Mouse (Mus musculus): ENCODE data around the gene Rbbp4. TPM values are rescaled to one million over a fixed set of nuclear protein-coding genes. Genes with fewer than 3 reads are reported as not detected.

Gene Rbbp4
- polyA plus RNA-seq, 1 experiment = 16.6 TPM

GRCm38 (mm10) chr4:129283226-129283625 lies 51.9 kb downstream of the Rbbp4 start:
- DNase-seq (ENCODE audit: low read depth in 1 of 2, low spot score in 2 of 2) = no peak
- TF ChIP-seq POLR2A (IDR thresholded peaks at IDR 0.05; ENCODE audit: low read depth, low read length) (no peak), CTCF (IDR thresholded peaks at IDR 0.05; ENCODE audit: extremely low read depth, insufficient read depth, insufficient read length, insufficient replicate concordance) (no peak)
- no peaks in the 10 kb centered on the region for H3K36me3 ChIP-seq (ENCODE audit: control insufficient read depth, insufficient read depth, low read length)
- peaks cover 9% of the 10 kb centered on the region for H3K27me3 ChIP-seq (ENCODE audit: control insufficient read depth, insufficient read depth, low read length)
- no peak overlapping the region for H3K27ac ChIP-seq (ENCODE audit: insufficient read depth, low read length)
- H3K4me1 ChIP-seq (ENCODE audit: control insufficient read depth, insufficient read depth, insufficient read length) = peaks cover 6% of the 10 kb centered on the region
- 91% methylated on average over 5 of the region's 5 CpGs for WGBS
- no peak overlapping the region for H3K4me3 ChIP-seq (ENCODE audit: extremely low read depth, insufficient read depth, insufficient read length)

- DNase-seq (ENCODE audit: low read depth in 1 of 2, low spot score in 2 of 2) = no peak
- 93% methylated on average over 5 of the region's 5 CpGs for WGBS
- Histone ChIP-seq H3K27ac (ENCODE audit: insufficient read depth, low read length) (no peak overlapping the region), H3K27me3 (ENCODE audit: control insufficient read depth, insufficient read depth, low read length) (peaks cover 8% of the 10 kb centered on the region), H3K36me3 (ENCODE audit: control insufficient read depth, insufficient read depth, low read length) (no peaks in the 10 kb centered on the region), H3K4me3 (ENCODE audit: extremely low read depth, insufficient read depth, insufficient read length) (no peak overlapping the region), H3K4me1 (ENCODE audit: control insufficient read depth, insufficient read depth, insufficient read length) (peaks cover 6% of the 10 kb centered on the region)
- no peak for TF ChIP-seq CTCF (IDR thresholded peaks at IDR 0.05; ENCODE audit: extremely low read depth, insufficient read depth, insufficient read length, insufficient replicate concordance)
- TF ChIP-seq POLR2A (IDR thresholded peaks at IDR 0.05; ENCODE audit: low read depth, low read length) = no peak
Measured at GRCm38 (mm10) chr4:129282786-129283185, 52.4 kb downstream of the Rbbp4 start.

- Histone ChIP-seq H3K4me1 (ENCODE audit: control insufficient read depth, insufficient read depth, insufficient read length) (no peaks in the 10 kb centered on the region), H3K36me3 (ENCODE audit: control insufficient read depth, insufficient read depth, low read length) (no peaks in the 10 kb centered on the region), H3K27me3 (ENCODE audit: control insufficient read depth, insufficient read depth, low read length) (no peaks in the 10 kb centered on the region), H3K27ac (ENCODE audit: insufficient read depth, low read length) (no peak overlapping the region), H3K4me3 (ENCODE audit: extremely low read depth, insufficient read depth, insufficient read length) (no peak overlapping the region)
- TF ChIP-seq CTCF (IDR thresholded peaks at IDR 0.05; ENCODE audit: extremely low read depth, insufficient read depth, insufficient read length, insufficient replicate concordance) = peak; percentile 98
- no peak for TF ChIP-seq POLR2A (IDR thresholded peaks at IDR 0.05; ENCODE audit: low read depth, low read length)
- WGBS = 4% methylated on average over 18 of the region's 18 CpGs
- peak; percentile 69 to 87 for DNase-seq (ENCODE audit: low read depth in 1 of 2, low spot score in 2 of 2)
Measured at GRCm38 (mm10) chr4:129276453-129276865, 58.7 kb downstream of the Rbbp4 start.

- no peak overlapping the region for H3K4me3 ChIP-seq (ENCODE audit: extremely low read depth, insufficient read depth, insufficient read length)
- WGBS = 25% methylated on average over 5 of the region's 5 CpGs
- H3K27me3 ChIP-seq (ENCODE audit: control insufficient read depth, insufficient read depth, low read length) = no peaks in the 10 kb centered on the region
- no peak for DNase-seq (ENCODE audit: low read depth in 1 of 2, low spot score in 2 of 2)
- H3K4me1 ChIP-seq (ENCODE audit: control insufficient read depth, insufficient read depth, insufficient read length) = no peaks in the 10 kb centered on the region
- TF ChIP-seq POLR2A (IDR thresholded peaks at IDR 0.05; ENCODE audit: low read depth, low read length) (no peak), CTCF (IDR thresholded peaks at IDR 0.05; ENCODE audit: extremely low read depth, insufficient read depth, insufficient read length, insufficient replicate concordance) (no peak)
- no peak overlapping the region for H3K27ac ChIP-seq (ENCODE audit: insufficient read depth, low read length)
- no peaks in the 10 kb centered on the region for H3K36me3 ChIP-seq (ENCODE audit: control insufficient read depth, insufficient read depth, low read length)
Measured at GRCm38 (mm10) chr4:129272756-129273046, 62.5 kb downstream of the Rbbp4 start.

- no peak for DNase-seq (ENCODE audit: low read depth in 1 of 2, low spot score in 2 of 2)
- no peaks in the 10 kb centered on the region for H3K27me3 ChIP-seq (ENCODE audit: control insufficient read depth, insufficient read depth, low read length)
- H3K36me3 ChIP-seq (ENCODE audit: control insufficient read depth, insufficient read depth, low read length) = no peaks in the 10 kb centered on the region
- H3K27ac ChIP-seq (ENCODE audit: insufficient read depth, low read length) = no peak overlapping the region
- WGBS = 26% methylated on average over 15 of the region's 15 CpGs
- TF ChIP-seq POLR2A (IDR thresholded peaks at IDR 0.05; ENCODE audit: low read depth, low read length) (no peak), CTCF (IDR thresholded peaks at IDR 0.05; ENCODE audit: extremely low read depth, insufficient read depth, insufficient read length, insufficient replicate concordance) (no peak)
- H3K4me3 ChIP-seq (ENCODE audit: extremely low read depth, insufficient read depth, insufficient read length) = no peak overlapping the region
- no peaks in the 10 kb centered on the region for H3K4me1 ChIP-seq (ENCODE audit: control insufficient read depth, insufficient read depth, insufficient read length)
Measured at GRCm38 (mm10) chr4:129271991-129272755, 63.0 kb downstream of the Rbbp4 start.

GRCm38 (mm10) chr4:129268698-129269097 lies 66.5 kb downstream of the Rbbp4 start:
- H3K36me3 ChIP-seq (ENCODE audit: control insufficient read depth, insufficient read depth, low read length) = no peaks in the 10 kb centered on the region
- H3K4me1 ChIP-seq (ENCODE audit: control insufficient read depth, insufficient read depth, insufficient read length) = peaks cover 3% of the 10 kb centered on the region; the same call in 1 of the 2 replicates
- WGBS = 32% methylated on average over 1 of the region's 1 CpGs
- H3K27ac ChIP-seq (ENCODE audit: insufficient read depth, low read length) = no peak overlapping the region
- no peak overlapping the region for H3K4me3 ChIP-seq (ENCODE audit: extremely low read depth, insufficient read depth, insufficient read length)
- DNase-seq (ENCODE audit: low read depth in 1 of 2, low spot score in 2 of 2) = no peak
- no peaks in the 10 kb centered on the region for H3K27me3 ChIP-seq (ENCODE audit: control insufficient read depth, insufficient read depth, low read length)
- no peak for TF ChIP-seq CTCF (IDR thresholded peaks at IDR 0.05; ENCODE audit: extremely low read depth, insufficient read depth, insufficient read length, insufficient replicate concordance)
- TF ChIP-seq POLR2A (IDR thresholded peaks at IDR 0.05; ENCODE audit: low read depth, low read length) = no peak

- Histone ChIP-seq H3K27me3 (ENCODE audit: control insufficient read depth, insufficient read depth, low read length) (no peaks in the 10 kb centered on the region), H3K4me1 (ENCODE audit: control insufficient read depth, insufficient read depth, insufficient read length) (peaks cover 10% of the 10 kb centered on the region; the same call in 1 of the 2 replicates), H3K36me3 (ENCODE audit: control insufficient read depth, insufficient read depth, low read length) (no peaks in the 10 kb centered on the region), H3K4me3 (ENCODE audit: extremely low read depth, insufficient read depth, insufficient read length) (no peak overlapping the region), H3K27ac (ENCODE audit: insufficient read depth, low read length) (no peak overlapping the region)
- 95% methylated on average over 5 of the region's 5 CpGs for WGBS
- no peak for DNase-seq (ENCODE audit: low read depth in 1 of 2, low spot score in 2 of 2)
- TF ChIP-seq POLR2A (IDR thresholded peaks at IDR 0.05; ENCODE audit: low read depth, low read length) = no peak
Measured at GRCm38 (mm10) chr4:129266821-129267220, 68.3 kb downstream of the Rbbp4 start.
